Mouse (Mus musculus) CH12.LX (cell line): Measurements from ENCODE around the gene Itpr1.

ENCODE experiments used
- CTCF ChIP-seq, 2 experiments: IDR thresholded peaks in 1 of 2; conservative IDR thresholded peaks in 1 of 2; 2 replicates each; pipeline ENCODE4 v1.5.1; 2011 to 2012; ENCODE audit warnings: low read depth in 2 of 2, low read length in 2 of 2, improper control_type of control experiment in 1 of 2, inconsistent platforms in 1 of 2, mild to moderate bottlenecking in 1 of 2, moderate library complexity in 1 of 2
- ETS1 ChIP-seq: conservative IDR thresholded peaks from 2 replicates; pipeline ENCODE4 v1.6.1; 2012; ENCODE audit warnings: low read depth, mild to moderate bottlenecking, inconsistent platforms, low read length, improper control_type of control experiment, moderate library complexity
- GABPA ChIP-seq: IDR thresholded peaks from 2 replicates; pipeline ENCODE4 v1.6.1; 2012; ENCODE audit warnings: low read depth, low read length, improper control_type of control experiment, inconsistent platforms; ENCODE audit not compliant: insufficient replicate concordance
- MAZ ChIP-seq: IDR thresholded peaks from 2 replicates; pipeline ENCODE4 v1.6.1; 2012; ENCODE audit warnings: low read depth, mild to moderate bottlenecking, inconsistent platforms, low read length, improper control_type of control experiment, moderate library complexity
- MEF2A ChIP-seq: IDR thresholded peaks from 2 replicates; pipeline ENCODE4 v1.6.1; 2014; ENCODE audit warnings: low read depth, mild to moderate bottlenecking, inconsistent platforms, low read length, improper control_type of control experiment, borderline replicate concordance
- NELFE ChIP-seq: IDR thresholded peaks from 2 replicates; pipeline ENCODE4 v1.6.1; 2011; ENCODE audit warnings: low read depth, low read length, improper control_type of control experiment
- POLR2A ChIP-seq: IDR thresholded peaks from 2 replicates; pipeline ENCODE4 v1.6.1; 2011; ENCODE audit warnings: low read depth, mild to moderate bottlenecking, improper control_type of control experiment, low read length
- TCF12 ChIP-seq: IDR thresholded peaks from 2 replicates; pipeline ENCODE4 v1.6.1; 2014; ENCODE audit warnings: low read depth, mild to moderate bottlenecking, inconsistent platforms, low read length, improper control_type of control experiment
- UBTF ChIP-seq: IDR thresholded peaks from 2 replicates; pipeline ENCODE4 v1.6.1; 2012; ENCODE audit warnings: low read depth, mild to moderate bottlenecking, inconsistent platforms, low read length, improper control_type of control experiment, moderate library complexity

DNA sequence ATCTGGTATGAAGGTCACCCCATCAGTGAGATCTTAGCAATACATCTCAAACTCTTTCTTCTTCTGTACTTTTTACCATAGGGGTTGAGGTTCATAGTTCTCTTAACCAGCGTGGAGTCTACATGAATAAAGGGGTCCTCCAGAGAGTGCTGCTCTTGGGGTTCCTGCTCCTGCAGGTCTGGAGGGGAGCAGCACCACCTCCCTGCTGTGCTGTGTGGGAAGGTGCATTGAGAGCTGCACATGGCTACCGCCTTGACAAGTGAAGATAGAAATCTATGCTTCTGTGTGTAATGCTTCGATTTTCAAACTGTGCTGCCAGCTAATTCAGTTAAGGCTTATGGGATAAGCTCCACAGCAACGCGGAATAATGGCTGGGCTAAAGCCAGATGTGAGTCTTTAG is 130.1 kb downstream of the Itpr1 start:
- TF ChIP-seq MEF2A = no peak
- TF ChIP-seq CTCF (conservative IDR thresholded peaks at IDR 0.05 in 1 of 2, IDR thresholded peaks at IDR 0.05 in 1 of 2; ENCODE audit: low read depth in 2 of 2, low read length in 2 of 2) = no peak
- TF ChIP-seq POLR2A = no peak
- no peak for TF ChIP-seq GABPA
- TF ChIP-seq TCF12 = no peak
- no peak for TF ChIP-seq MAZ
- no peak for TF ChIP-seq UBTF
- TF ChIP-seq ETS1 = no peak
- TF ChIP-seq NELFE = no peak
